Mouse (Mus musculus): ENCODE data around the gene Gls. TPM values are rescaled to one million over a fixed set of nuclear protein-coding genes. Genes with fewer than 3 reads are reported as not detected.
A peak's percentile ranks its signal among the peaks of the same experiment; 100 is the strongest.

Gene Gls
- total RNA-seq, 1 experiment = 91.2 TPM

DNA sequence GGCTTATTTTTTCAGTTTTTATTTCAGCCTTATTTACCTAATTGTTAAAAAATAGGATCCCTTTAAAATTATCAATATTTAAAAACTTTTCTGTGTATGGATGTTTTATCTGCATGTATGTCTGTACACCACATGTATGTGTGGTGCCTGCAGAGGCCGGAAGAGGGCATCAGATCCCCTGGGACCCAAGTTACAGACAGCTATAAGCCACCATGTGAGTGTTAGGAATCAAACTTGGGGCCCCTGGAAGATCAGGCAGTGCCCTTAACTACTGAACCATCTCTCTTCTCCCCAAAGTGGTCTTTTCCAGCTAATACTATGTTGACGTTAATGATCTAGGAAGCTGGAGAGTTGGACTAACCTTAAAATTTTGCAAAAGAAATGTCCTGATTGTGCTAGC is 85.6 kb downstream of the Gls start:
- Histone ChIP-seq H3K36me3 (ENCODE audit: control insufficient read depth, insufficient read depth, low read length, poor library complexity, severe bottlenecking) (no peaks in the 10 kb centered on the region; the same call in 1 of the 2 replicates), H3K4me1 (ENCODE audit: control insufficient read depth in 2 of 2, insufficient read depth in 2 of 2, low read length in 2 of 2, poor library complexity in 1 of 2) (peaks cover 6 to 10% of the 10 kb centered on the region in 2 experiments; a peak in 3 of 4 replicates), H3K9ac (ENCODE audit: insufficient read depth, low read depth, low read length, poor library complexity, severe bottlenecking) (no peak overlapping the region), H3K9me3 (ENCODE audit: control insufficient read depth, insufficient read depth, low read depth, low read length) (no peaks in the 10 kb centered on the region), H3K27ac (ENCODE audit: insufficient read depth, low read depth, low read length, poor library complexity, severe bottlenecking) (no peak overlapping the region), H3K4me3 (ENCODE audit: insufficient read depth in 1 of 2, low read depth in 1 of 2, low read length in 2 of 2, poor library complexity in 1 of 2, severe bottlenecking in 1 of 2) (no peak overlapping the region)
- in situ Hi-C loops (cut with MboI; ENCODE audit: low sequenced_read_pairs in 2 of 2, unreplicated experiment in 2 of 2) = no loop called here
- TF ChIP-seq ZNF384 (IDR thresholded peaks at IDR 0.05; ENCODE audit: low read depth, low read length) = no peak
- TF ChIP-seq HCFC1 (IDR thresholded peaks at IDR 0.05; ENCODE audit: borderline replicate concordance, insufficient read depth, low read length) = no peak
- no peak for TF ChIP-seq MAFK (IDR thresholded peaks at IDR 0.05; ENCODE audit: insufficient read depth, low read depth, low read length)
- no peak for DNase-seq (ENCODE audit: low read depth, low spot score)

DNA sequence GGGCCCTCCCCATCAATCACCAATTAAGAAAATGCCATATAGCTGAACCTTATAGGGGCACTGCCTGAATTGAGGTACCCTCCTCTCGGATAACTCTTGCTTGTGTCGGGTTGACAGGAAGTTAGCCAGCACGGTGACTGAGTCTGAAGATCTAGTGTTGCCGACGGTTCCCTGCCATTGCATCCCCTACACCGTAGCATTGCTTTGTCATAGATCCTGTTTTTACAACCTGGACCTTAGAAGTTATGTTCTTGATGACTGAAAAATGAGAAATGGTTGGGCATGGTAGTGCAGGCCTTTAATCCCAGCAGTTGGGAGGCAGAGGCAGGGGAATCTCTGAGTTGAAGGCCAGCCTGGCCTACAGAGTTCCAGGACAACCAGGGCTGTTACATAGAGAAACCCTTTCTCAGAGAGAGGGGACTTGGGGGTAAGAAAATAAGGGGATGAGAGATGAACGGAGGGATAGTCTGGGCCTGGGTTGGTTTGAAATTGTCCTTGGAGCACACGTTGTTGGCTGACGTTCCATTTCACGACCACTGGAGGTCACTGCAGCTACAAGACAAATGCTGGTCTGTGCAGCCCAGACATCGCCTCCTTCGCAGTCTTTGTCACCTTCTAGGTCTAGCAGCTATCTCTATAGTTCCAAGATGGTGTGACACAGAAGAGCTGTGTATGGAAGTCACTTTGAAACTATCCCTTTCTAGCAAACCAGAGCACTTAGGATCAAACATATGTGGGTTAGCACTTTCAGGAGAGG is 86.6 kb downstream of the Gls start:
- in situ Hi-C loops (cut with MboI; ENCODE audit: low sequenced_read_pairs in 2 of 2, unreplicated experiment in 2 of 2) = no loop called here
- DNase-seq (ENCODE audit: low read depth, low spot score) = peak; percentile 45

GRCm38 (mm10) chr1:52144907-52145306 is 88.1 kb downstream of the Gls start:
- Histone ChIP-seq H3K9ac (ENCODE audit: insufficient read depth, low read depth, low read length, poor library complexity, severe bottlenecking) (no peak overlapping the region), H3K36me3 (ENCODE audit: control insufficient read depth, insufficient read depth, low read length, poor library complexity, severe bottlenecking) (no peaks in the 10 kb centered on the region; the same call in 1 of the 2 replicates), H3K9me3 (ENCODE audit: control insufficient read depth, insufficient read depth, low read depth, low read length) (no peaks in the 10 kb centered on the region), H3K4me1 (ENCODE audit: control insufficient read depth in 2 of 2, insufficient read depth in 2 of 2, low read length in 2 of 2, poor library complexity in 1 of 2) (peaks cover 0 to 5% of the 10 kb centered on the region in 2 experiments; a peak in 1 of 4 replicates), H3K4me3 (ENCODE audit: insufficient read depth in 1 of 2, low read depth in 1 of 2, low read length in 2 of 2, poor library complexity in 1 of 2, severe bottlenecking in 1 of 2) (no peak overlapping the region), H3K27ac (ENCODE audit: insufficient read depth, low read depth, low read length, poor library complexity, severe bottlenecking) (no peak overlapping the region)
- no peak for TF ChIP-seq CHD2 (IDR thresholded peaks at IDR 0.05; ENCODE audit: low read depth, low read length)
- no peak for DNase-seq (ENCODE audit: low read depth, low spot score)
- in situ Hi-C loops (cut with MboI; ENCODE audit: low sequenced_read_pairs in 2 of 2, unreplicated experiment in 2 of 2) = no loop called here

More for the DNA sequence above, 86.6 kb downstream of the Gls start:
- H3K9me3 ChIP-seq (ENCODE audit: control insufficient read depth, insufficient read depth, low read depth, low read length) = no peaks in the 10 kb centered on the region
- no peak overlapping the region for H3K9ac ChIP-seq (ENCODE audit: insufficient read depth, low read depth, low read length, poor library complexity, severe bottlenecking)
- no peak overlapping the region for H3K27ac ChIP-seq (ENCODE audit: insufficient read depth, low read depth, low read length, poor library complexity, severe bottlenecking)
- H3K4me3 ChIP-seq (ENCODE audit: insufficient read depth in 1 of 2, low read depth in 1 of 2, low read length in 2 of 2, poor library complexity in 1 of 2, severe bottlenecking in 1 of 2) = no peak overlapping the region
- H3K4me1 ChIP-seq (ENCODE audit: control insufficient read depth in 2 of 2, insufficient read depth in 2 of 2, low read length in 2 of 2, poor library complexity in 1 of 2) = peaks cover 6 to 10% of the 10 kb centered on the region in 2 experiments; a peak in 3 of 4 replicates
- H3K36me3 ChIP-seq (ENCODE audit: control insufficient read depth, insufficient read depth, low read length, poor library complexity, severe bottlenecking) = no peaks in the 10 kb centered on the region; the same call in 1 of the 2 replicates
- TF ChIP-seq MAFK (IDR thresholded peaks at IDR 0.05; ENCODE audit: insufficient read depth, low read depth, low read length) (no peak), HCFC1 (IDR thresholded peaks at IDR 0.05; ENCODE audit: borderline replicate concordance, insufficient read depth, low read length) (no peak), ZC3H11A (IDR thresholded peaks at IDR 0.05; ENCODE audit: borderline replicate concordance, low read depth, low read length) (peak; percentile 56; the same call in 1 of the 2 replicates), ZNF384 (IDR thresholded peaks at IDR 0.05; ENCODE audit: low read depth, low read length) (no peak), CHD2 (IDR thresholded peaks at IDR 0.05; ENCODE audit: low read depth, low read length) (no peak)

- Histone ChIP-seq H3K4me3 (ENCODE audit: insufficient read depth in 1 of 2, low read depth in 1 of 2, low read length in 2 of 2, poor library complexity in 1 of 2, severe bottlenecking in 1 of 2) (no peak overlapping the region), H3K9ac (ENCODE audit: insufficient read depth, low read depth, low read length, poor library complexity, severe bottlenecking) (no peak overlapping the region), H3K4me1 (ENCODE audit: control insufficient read depth in 2 of 2, insufficient read depth in 2 of 2, low read length in 2 of 2, poor library complexity in 1 of 2) (no peaks in the 10 kb centered on the region; a peak in 1 of 4 replicates), H3K9me3 (ENCODE audit: control insufficient read depth, insufficient read depth, low read depth, low read length) (no peaks in the 10 kb centered on the region), H3K27ac (ENCODE audit: insufficient read depth, low read depth, low read length, poor library complexity, severe bottlenecking) (no peak overlapping the region), H3K36me3 (ENCODE audit: control insufficient read depth, insufficient read depth, low read length, poor library complexity, severe bottlenecking) (no peaks in the 10 kb centered on the region; the same call in 1 of the 2 replicates)
- in situ Hi-C loops (cut with MboI; ENCODE audit: low sequenced_read_pairs in 2 of 2, unreplicated experiment in 2 of 2) = no loop called here
- no peak for DNase-seq (ENCODE audit: low read depth, low spot score)
- TF ChIP-seq CHD2 (IDR thresholded peaks at IDR 0.05; ENCODE audit: low read depth, low read length) = no peak
- no peak for TF ChIP-seq MAFK (IDR thresholded peaks at IDR 0.05; ENCODE audit: insufficient read depth, low read depth, low read length)
- TF ChIP-seq HCFC1 (IDR thresholded peaks at IDR 0.05; ENCODE audit: borderline replicate concordance, insufficient read depth, low read length) = no peak
- TF ChIP-seq ZNF384 (IDR thresholded peaks at IDR 0.05; ENCODE audit: low read depth, low read length) = no peak
- TF ChIP-seq ZC3H11A (IDR thresholded peaks at IDR 0.05; ENCODE audit: borderline replicate concordance, low read depth, low read length) = no peak
These were observed 89.4 kb downstream of the Gls start for GRCm38 (mm10) chr1:52143596-52144156.
